Mouse (Mus musculus): ENCODE measurements around the gene Lrrc58.

The Lrrc58 gene

GRCm38 (mm10) chr16:37857495-37857894, 10.7 kb upstream of the Lrrc58 start:
- no peak for TF ChIP-seq GATA4 (IDR thresholded peaks at IDR 0.05; ENCODE audit: insufficient replicate concordance, low read length)

- no peak for TF ChIP-seq GATA4 (IDR thresholded peaks at IDR 0.05; ENCODE audit: insufficient replicate concordance, low read length)
Measured at GRCm38 (mm10) chr16:37860213-37860612, 8.0 kb upstream of the Lrrc58 start.

- no peak for TF ChIP-seq GATA4 (IDR thresholded peaks at IDR 0.05; ENCODE audit: insufficient replicate concordance, low read length)
Measured at GRCm38 (mm10) chr16:37861029-37861428, 7.2 kb upstream of the Lrrc58 start, which contains the start of gene Gm36028. Gene Gm36028, minus strand, starts transcription at chr16:37861146.

- no peak for TF ChIP-seq GATA4 (IDR thresholded peaks at IDR 0.05; ENCODE audit: insufficient replicate concordance, low read length)
Measured at GRCm38 (mm10) chr16:37863876-37864275, 4.3 kb upstream of the Lrrc58 start.

GRCm38 (mm10) chr16:37865841-37866240, 2.3 kb upstream of the Lrrc58 start:
- no peak for TF ChIP-seq GATA4 (IDR thresholded peaks at IDR 0.05; ENCODE audit: insufficient replicate concordance, low read length)

- no peak for TF ChIP-seq GATA4 (IDR thresholded peaks at IDR 0.05; ENCODE audit: insufficient replicate concordance, low read length)
Measured at GRCm38 (mm10) chr16:37868506-37869469, 599 bp downstream of the Lrrc58 start.

GRCm38 (mm10) chr16:37869470-37870231, 1.5 kb downstream of the Lrrc58 start:
- no peak; the same call in 1 of the 2 replicates for TF ChIP-seq GATA4 (IDR thresholded peaks at IDR 0.05; ENCODE audit: insufficient replicate concordance, low read length)

- no peak for TF ChIP-seq GATA4 (IDR thresholded peaks at IDR 0.05; ENCODE audit: insufficient replicate concordance, low read length)
Measured at GRCm38 (mm10) chr16:37871112-37871715, 3.0 kb downstream of the Lrrc58 start.

GRCm38 (mm10) chr16:37874501-37875235, 6.5 kb downstream of the Lrrc58 start:
- peak; percentile 8; the same call in 1 of the 2 replicates for TF ChIP-seq GATA4 (IDR thresholded peaks at IDR 0.05; ENCODE audit: insufficient replicate concordance, low read length)

- no peak for TF ChIP-seq GATA4 (IDR thresholded peaks at IDR 0.05; ENCODE audit: insufficient replicate concordance, low read length)
Measured at GRCm38 (mm10) chr16:37877406-37877805, 9.2 kb downstream of the Lrrc58 start.

GRCm38 (mm10) chr16:37878951-37879505, 10.8 kb downstream of the Lrrc58 start:
- TF ChIP-seq GATA4 (IDR thresholded peaks at IDR 0.05; ENCODE audit: insufficient replicate concordance, low read length): no peak

- TF ChIP-seq GATA4 (IDR thresholded peaks at IDR 0.05; ENCODE audit: insufficient replicate concordance, low read length): no peak
Measured at GRCm38 (mm10) chr16:37879750-37880419, 11.7 kb downstream of the Lrrc58 start.

GRCm38 (mm10) chr16:37881168-37881567, 13.0 kb downstream of the Lrrc58 start:
- TF ChIP-seq GATA4 (IDR thresholded peaks at IDR 0.05; ENCODE audit: insufficient replicate concordance, low read length): no peak

GRCm38 (mm10) chr16:37888986-37889385, 20.8 kb downstream of the Lrrc58 start:
- TF ChIP-seq GATA4 (IDR thresholded peaks at IDR 0.05; ENCODE audit: insufficient replicate concordance, low read length): no peak
